Mouse (Mus musculus): ENCODE measurements around the gene Slc22a15. TPM values are rescaled to one million over a fixed set of nuclear protein-coding genes. Genes with fewer than 3 reads are reported as not detected.

The Slc22a15 gene
- polyA plus RNA-seq, 1 experiment from 2014 or later, result 5.3 TPM

Other genes with a start within 250 kb of the Slc22a15 start
- gene Mab21l3, start 75.5 kb downstream of the Slc22a15 start, polyA plus RNA-seq (2014; fragmentation: Nextera tagmentation; extraction: Ambion mirVana), result 0.40 and 1.00 TPM in 2 replicates
- gene Nhlh2, start 85.6 kb upstream of the Slc22a15 start, polyA plus RNA-seq (2014; fragmentation: Nextera tagmentation; extraction: Ambion mirVana), result 21.6 and 31.0 TPM in 2 replicates
- 0.99 and 2.3 TPM in 2 replicates for gene Casq2, start 162.0 kb upstream of the Slc22a15 start, polyA plus RNA-seq (2014; fragmentation: Nextera tagmentation; extraction: Ambion mirVana)